ENCODE assay signal across 25 mouse cellular contexts in the genomic region with DNA sequence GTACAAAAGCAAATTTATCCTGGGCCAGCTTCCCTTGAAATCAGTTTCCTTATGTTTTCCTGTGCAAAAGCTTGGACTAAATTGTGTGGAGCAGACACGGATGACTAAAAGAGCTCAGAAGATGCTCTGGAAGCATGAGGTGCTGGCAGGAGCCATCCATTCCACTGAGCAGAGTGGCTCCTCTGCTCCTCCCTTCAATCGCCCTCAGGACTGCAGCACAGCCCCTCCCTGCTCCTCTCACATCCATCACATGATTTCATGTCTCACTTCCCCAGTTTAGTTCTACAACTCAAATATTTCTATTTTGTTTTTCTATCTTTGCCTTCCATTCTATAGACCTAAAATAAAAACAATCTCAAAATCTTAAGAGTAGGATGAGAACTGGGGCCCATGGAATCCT. TPM values are rescaled to one million over a fixed set of nuclear protein-coding genes. Genes with fewer than 3 reads are reported as not detected.
DNase-seq lines count a peak whose midpoint lies in the region; ATAC-seq and TF ChIP-seq lines count a peak whose summit lies in the region.
"Had no signal": no experiment of that assay in that cellular context is flagged by ENCODE, and none has a peak within 500 bp of the region (broad histone marks: within the 10 kb centered on the region; RNA-seq: fewer than 3 reads in every experiment).

No protein-coding gene starts in this region.

- peak; percentile 44 for DNase-seq in NIH3T3 (ENCODE audit: low read depth)
- DNase-seq in left cerebral cortex, postnatal 25 days (ENCODE audit: low spot score in 2 of 2), result no peak
- DNase-seq in left cerebral cortex, adult 11 months (ENCODE audit: low spot score), result no peak
- DNase-seq: adrenal gland, adult 8-10 months; adrenal gland, postnatal 14 days; adrenal gland, postnatal 36 days; cerebellum, adult 11-12 months; cerebellum, adult 2 months; cerebellum, adult 9-10 months; cerebellum, postnatal 10 days; cerebellum, postnatal 36 days; embryo, embryonic 11 days had no signal

- H3K27ac ChIP-seq in bone marrow macrophage, adult 2 months (ENCODE audit: insufficient read depth, low read depth, low read length), result 0 out of 2 replicates have a peak overlapping the region, but pooled peaks have one; percentile 16
- no peak overlapping the region for H3K27ac ChIP-seq in hindbrain, embryonic 13.5 days
- H3K27ac ChIP-seq: embryonic facial prominence, embryonic 13.5 days; embryonic facial prominence, embryonic 15.5 days; forebrain, embryonic 10.5 days; forebrain, embryonic 12.5 days had no signal

- peaks cover 6% of the 10 kb centered on the region for H3K4me1 ChIP-seq in bone marrow macrophage, adult 2 months (ENCODE audit: control insufficient read depth, insufficient read depth, low read length)
- 0 out of 2 replicates have a peak, but pooled peaks cover 7% of the 10 kb centered on the region for H3K4me1 ChIP-seq in hindbrain, embryonic 13.5 days (replicated peaks)
- H3K4me1 ChIP-seq: forebrain, embryonic 10.5 days; forebrain, embryonic 12.5 days had no signal

- no peaks in the 10 kb centered on the region for H3K36me3 ChIP-seq in hindbrain, embryonic 13.5 days
- H3K36me3 ChIP-seq: embryonic facial prominence, embryonic 13.5 days; embryonic facial prominence, embryonic 15.5 days; forebrain, embryonic 10.5 days; forebrain, embryonic 12.5 days had no signal

- no peaks in the 10 kb centered on the region for H3K9me3 ChIP-seq in hindbrain, embryonic 13.5 days
- H3K9me3 ChIP-seq: embryonic facial prominence, embryonic 13.5 days; embryonic facial prominence, embryonic 15.5 days; forebrain, embryonic 10.5 days; forebrain, embryonic 12.5 days had no signal

- ATAC-seq in granulocyte monocyte progenitor cell, adult 5-6 weeks (replicated peaks; ENCODE audit: poor library complexity, severe bottlenecking), result peak; percentile 40; the same call in 1 of the 2 replicates
- peak; percentile 76; the same call in 1 of the 2 replicates for ATAC-seq in monocyte, adult 5-6 weeks (replicated peaks; ENCODE audit: insufficient number of reproducible peaks, low FRiP score, low TSS enrichment, poor library complexity, severe bottlenecking)
- no peak for ATAC-seq in hindbrain, embryonic 13.5 days (ENCODE audit: low FRiP score)
- ATAC-seq: activated CD4-positive, CD25-positive, alpha-beta regulatory T cell, adult 4 months; forebrain, embryonic 14.5 days; forebrain, embryonic 16.5 days; Patski had no signal

- no peak for TF ChIP-seq CTCF in bone marrow macrophage, adult 2 months (IDR thresholded peaks at IDR 0.05; ENCODE audit: low read depth, low read length)

- H3K4me3 ChIP-seq in bone marrow macrophage, adult 2 months (ENCODE audit: insufficient read depth, low read length), result no peak overlapping the region
- H3K4me3 ChIP-seq in hindbrain, embryonic 13.5 days, result no peak overlapping the region
- H3K4me3 ChIP-seq: embryonic facial prominence, embryonic 13.5 days; embryonic facial prominence, embryonic 15.5 days; erythroblast, embryonic 14.5 days; forebrain, embryonic 10.5 days; forebrain, embryonic 12.5 days had no signal

- WGBS in hindbrain, embryonic 13.5 days, result 66% methylated on average over 2 of the region's 2 CpGs

- no peaks in the 10 kb centered on the region for H3K27me3 ChIP-seq in hindbrain, embryonic 13.5 days
- H3K27me3 ChIP-seq: embryonic facial prominence, embryonic 13.5 days; embryonic facial prominence, embryonic 15.5 days; forebrain, embryonic 12.5 days; Patski had no signal

- intact Hi-C loops in left cerebral cortex, postnatal 25 days (cut with DNase I), result no loop called here

- no peak overlapping the region for H3K4me2 ChIP-seq in hindbrain, embryonic 13.5 days
- H3K4me2 ChIP-seq: embryonic facial prominence, embryonic 13.5 days; embryonic facial prominence, embryonic 15.5 days; forebrain, embryonic 12.5 days had no signal

- TF ChIP-seq POLR2A in bone marrow macrophage, adult 2 months (IDR thresholded peaks at IDR 0.05; ENCODE audit: borderline replicate concordance, low read depth, low read length), result no peak

- no peak overlapping the region for H3K9ac ChIP-seq in hindbrain, embryonic 13.5 days
- H3K9ac ChIP-seq: embryonic facial prominence, embryonic 13.5 days; embryonic facial prominence, embryonic 15.5 days; forebrain, embryonic 12.5 days had no signal

RNA-seq across cellular contexts. Expression of a gene that starts 26.3 kb away (rescaled TPM):
- 12.3 and 12.4 TPM in 2 replicates for polyA plus RNA-seq in bone marrow macrophage, adult 2 months (2012; ENCODE audit: insufficient read depth, insufficient read length, missing spikeins)
- 22.9 and 33.9 TPM in 2 replicates for total RNA-seq in granulocyte monocyte progenitor cell, adult 5-6 weeks (2014; fragmentation: Nextera tagmentation)
- total RNA-seq in granulocyte monocyte progenitor cell, adult 5-6 weeks (2017), result 22.4 and 28.9 TPM in 2 replicates
- 4.1 to 17.8 TPM (median 6.9 TPM) in 3 replicates for total RNA-seq in monocyte, adult 5-6 weeks (2017)
- total RNA-seq in left cerebral cortex, postnatal 25 days (2021), result 1 to 10 TPM; 3.0 to 3.3 TPM
- polyA plus RNA-seq in hindbrain, embryonic 13.5 days (2015; fragmentation: Nextera tagmentation; extraction: Ambion mirVana), result 2.1 and 2.8 TPM in 2 replicates

RNA-seq across cellular contexts. Expression of a gene that starts 26.3 kb away (rescaled TPM):
- polyA plus RNA-seq in bone marrow macrophage, adult 2 months (2012; ENCODE audit: insufficient read depth, insufficient read length, missing spikeins), result 64.1 and 69.4 TPM in 2 replicates
- total RNA-seq in granulocyte monocyte progenitor cell, adult 5-6 weeks (2014; fragmentation: Nextera tagmentation), result 81.3 and 123 TPM in 2 replicates
- total RNA-seq in granulocyte monocyte progenitor cell, adult 5-6 weeks (2017), result 47.7 and 63.9 TPM in 2 replicates
- 35.1 to 40.8 TPM (median 35.5 TPM) in 3 replicates for total RNA-seq in monocyte, adult 5-6 weeks (2017)
- total RNA-seq in left cerebral cortex, postnatal 25 days (2021), result 10 to 100 TPM; 40.0 to 41.8 TPM
- 58.4 and 61.1 TPM in 2 replicates for polyA plus RNA-seq in hindbrain, embryonic 13.5 days (2015; fragmentation: Nextera tagmentation; extraction: Ambion mirVana)
